Mouse (Mus musculus) testis, postnatal 10 days (tissue): Measurements from ENCODE around the gene Secisbp2.
"Not testable (repeated sequence)": the region's sequence is repeated elsewhere in the genome, so short reads cannot be mapped to it uniquely, and the experiment has no call there.

Source experiments
- DNase-seq: peaks from one replicate; pipeline ENCODE4 v3.0.0; 2021; ENCODE audit warnings: low spot score

The Secisbp2 gene

DNA sequence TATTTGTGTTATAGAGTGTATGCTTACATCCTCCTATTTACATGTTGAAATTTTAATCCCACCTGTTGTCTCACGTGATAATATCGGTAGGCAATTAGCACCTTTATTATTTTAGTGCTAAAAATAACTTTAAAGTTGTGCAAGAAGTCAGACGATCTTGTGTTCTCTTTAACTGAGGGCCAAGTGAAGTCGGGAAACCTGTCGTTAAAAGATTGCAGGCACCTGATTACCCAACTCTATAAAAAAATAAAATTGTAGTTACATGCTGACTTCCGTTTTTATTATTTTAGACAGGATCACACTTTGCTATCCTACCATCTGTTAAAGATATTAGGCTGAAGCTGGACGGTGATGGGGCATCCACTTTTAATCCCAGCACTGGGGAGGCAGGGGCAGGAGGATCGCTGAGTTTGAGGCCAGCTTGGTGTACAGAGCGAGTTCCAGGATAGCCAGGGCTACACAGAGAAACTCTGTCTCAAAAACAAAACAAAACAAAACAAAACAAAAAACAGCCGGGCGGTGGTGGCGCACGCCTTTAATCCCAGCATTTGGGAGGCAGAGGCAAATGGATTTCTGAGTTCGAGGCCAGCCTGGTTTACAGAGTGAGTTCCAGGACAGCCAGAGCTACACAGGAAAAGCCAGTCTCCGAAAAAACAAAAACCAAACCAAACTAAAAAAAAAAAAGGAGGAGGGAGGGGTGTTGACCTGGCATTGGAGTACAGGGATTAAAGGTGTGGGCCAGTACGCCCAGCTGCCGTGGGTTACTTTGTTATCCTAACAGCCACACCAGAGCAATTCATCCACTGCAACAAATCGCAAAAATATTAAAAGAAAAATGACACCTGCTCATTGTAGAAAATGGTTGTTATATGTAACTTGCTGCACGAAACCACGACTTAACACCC is 7.3 kb upstream of the Secisbp2 start:
- DNase-seq = no peak

DNA sequence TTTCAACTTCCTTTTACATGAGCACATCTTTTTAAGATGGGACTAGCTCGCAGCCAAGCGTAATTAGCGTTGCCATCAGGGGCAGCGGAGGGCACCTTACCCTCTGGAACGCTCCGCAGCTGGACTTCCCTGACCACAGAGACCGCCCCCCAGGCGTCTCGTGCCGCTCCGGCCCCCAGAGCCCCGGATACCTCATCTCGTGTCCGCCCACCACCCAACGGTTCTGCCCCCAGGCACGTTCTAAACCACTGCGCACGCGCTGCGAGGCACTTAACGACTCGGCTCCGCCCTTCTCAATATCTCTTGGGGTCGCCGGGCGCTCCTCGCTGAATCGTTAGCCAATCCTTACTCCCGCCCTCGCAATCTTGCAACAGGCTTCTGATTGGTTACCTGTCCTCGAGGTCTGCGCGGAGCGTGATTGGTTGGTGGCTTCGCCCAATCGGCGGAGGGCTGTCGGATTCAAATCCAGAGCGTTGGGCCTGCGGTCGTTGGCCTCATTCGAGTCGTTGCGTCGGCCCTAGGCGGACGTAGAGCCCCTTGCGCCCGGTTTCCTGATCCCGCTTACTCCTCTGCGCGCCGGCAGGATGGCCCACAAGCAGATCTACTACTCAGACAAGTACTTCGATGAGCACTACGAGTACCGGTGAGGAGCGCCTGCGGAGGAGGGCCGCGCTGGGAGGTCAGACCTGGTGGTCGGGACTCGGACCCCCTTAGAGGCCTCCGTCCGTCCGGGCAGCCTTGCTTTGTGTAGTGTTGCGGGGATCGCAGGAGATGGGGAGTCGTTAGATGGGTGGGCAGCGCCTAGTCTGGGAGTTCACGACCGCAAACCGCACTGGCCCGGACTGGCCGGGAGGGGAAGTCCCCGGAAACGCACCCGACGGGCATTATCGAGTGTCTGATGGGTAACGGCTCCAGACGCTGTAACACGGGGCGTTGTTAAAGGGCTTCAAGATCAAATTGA is 6.4 kb upstream of the Secisbp2 start, which contains the start of gene Cks2:
Gene Cks2, plus strand, starts transcription at position 404 of the 961 bp plus-strand sequence.
- DNase-seq = peak; percentile 96

DNA sequence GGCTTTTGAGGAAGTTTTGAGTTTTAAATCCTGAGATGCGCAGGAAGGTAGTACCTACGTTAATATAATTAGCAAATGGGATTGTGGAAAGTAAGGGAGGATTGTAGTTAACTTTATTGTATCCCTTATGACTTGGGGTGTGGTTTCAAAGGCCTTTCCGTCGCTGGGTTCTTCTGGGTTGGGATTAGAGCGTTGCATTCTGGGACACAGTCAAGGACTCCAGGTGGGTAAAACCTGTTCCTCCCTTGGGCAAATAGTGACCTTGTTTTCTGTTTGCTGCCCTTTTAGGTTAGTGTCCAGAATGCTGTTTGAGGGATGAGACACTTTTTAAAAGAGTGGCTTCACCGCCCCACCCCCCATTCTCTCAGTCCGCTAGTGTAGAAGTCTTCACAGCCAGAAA is 5.6 kb upstream of the Secisbp2 start:
- no peak for DNase-seq

DNA sequence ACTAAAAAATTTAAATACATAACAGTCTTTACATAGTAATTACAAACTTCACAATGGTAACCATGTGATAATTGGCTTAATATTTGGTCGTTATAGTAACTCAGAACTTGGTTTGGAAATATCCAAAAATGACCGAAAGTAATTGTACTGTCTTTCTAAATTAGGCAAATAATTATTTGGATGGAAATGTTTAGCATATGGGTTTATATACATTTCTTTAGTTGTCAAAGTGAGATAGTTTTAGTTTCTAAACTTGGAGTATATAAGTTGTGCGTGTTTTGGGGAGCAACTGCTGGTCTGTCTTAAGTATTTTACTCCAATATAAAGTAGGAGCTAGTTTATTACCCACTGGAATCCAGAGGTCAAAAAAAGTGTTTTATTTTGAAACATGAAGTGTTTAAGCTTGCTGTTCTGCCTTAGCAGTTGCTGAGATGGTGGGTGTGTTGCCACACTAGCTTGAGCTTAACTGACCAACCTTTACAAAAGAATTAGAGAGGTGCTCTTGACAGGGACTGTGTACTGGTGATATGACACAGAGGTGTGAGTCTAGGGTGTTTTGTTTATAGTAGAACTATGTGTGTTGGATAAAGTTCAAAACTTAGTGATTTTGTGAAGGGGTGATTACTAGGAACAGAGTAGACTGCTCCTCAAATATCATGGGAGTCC is 5.0 kb upstream of the Secisbp2 start:
- DNase-seq = no peak

DNA sequence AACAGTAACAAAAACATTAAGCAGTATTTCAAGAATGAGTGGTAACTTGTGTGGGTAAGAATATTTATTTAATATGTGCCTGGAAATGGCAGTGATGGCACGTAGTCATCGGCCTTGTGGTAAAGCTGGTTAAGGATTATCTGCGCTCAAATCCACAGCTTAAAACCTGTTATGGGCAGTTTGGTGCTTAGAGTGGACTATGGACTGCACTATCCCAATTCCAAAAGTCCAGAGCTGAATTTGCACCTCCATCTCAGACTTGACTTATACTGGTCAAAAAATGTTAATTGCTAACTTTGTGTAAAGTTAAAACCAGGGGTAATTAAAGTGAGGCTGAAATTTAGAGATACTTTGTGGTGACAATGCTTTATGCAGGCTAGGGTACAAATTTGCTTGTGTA is 3.7 kb upstream of the Secisbp2 start:
- DNase-seq = no peak

DNA sequence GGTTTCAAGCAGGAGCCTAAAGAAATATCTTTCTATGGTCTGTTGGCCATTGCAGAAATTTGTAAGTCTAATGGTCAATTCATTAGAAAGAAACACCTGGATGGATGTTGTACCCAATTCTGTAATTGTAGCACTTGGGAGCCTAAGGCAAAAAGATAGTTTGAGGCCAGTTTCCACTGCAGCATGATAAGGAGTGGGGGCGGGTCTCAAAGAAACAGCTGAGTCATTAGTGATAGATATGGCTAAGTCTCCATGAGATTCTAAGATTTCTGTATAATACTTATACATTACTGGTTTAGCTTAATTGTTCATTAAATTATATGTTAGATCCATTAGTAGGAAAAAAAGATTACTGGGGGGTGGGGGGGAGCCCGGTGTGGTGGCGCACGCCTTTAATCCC is 3.3 kb upstream of the Secisbp2 start:
- no peak for DNase-seq

DNA sequence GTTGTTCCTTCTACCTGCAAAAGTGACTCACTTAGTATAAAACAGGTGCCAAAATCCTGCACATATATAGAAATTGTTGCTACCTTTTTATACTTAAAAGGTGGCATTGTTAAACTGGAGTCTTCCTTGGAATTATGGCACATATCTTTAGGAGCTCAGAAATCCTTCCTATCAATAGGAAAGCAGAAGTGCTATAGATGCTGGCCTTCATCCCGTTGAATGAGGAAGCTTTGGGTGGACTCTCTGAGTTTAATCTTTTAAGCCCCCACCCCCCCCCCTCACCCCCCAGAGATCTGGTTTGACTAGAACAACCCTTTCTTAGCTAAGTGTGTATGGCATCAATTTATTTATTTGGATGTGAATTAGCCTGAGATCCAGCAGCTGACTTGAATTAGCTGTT is 1.8 kb upstream of the Secisbp2 start:
- no peak for DNase-seq

DNA sequence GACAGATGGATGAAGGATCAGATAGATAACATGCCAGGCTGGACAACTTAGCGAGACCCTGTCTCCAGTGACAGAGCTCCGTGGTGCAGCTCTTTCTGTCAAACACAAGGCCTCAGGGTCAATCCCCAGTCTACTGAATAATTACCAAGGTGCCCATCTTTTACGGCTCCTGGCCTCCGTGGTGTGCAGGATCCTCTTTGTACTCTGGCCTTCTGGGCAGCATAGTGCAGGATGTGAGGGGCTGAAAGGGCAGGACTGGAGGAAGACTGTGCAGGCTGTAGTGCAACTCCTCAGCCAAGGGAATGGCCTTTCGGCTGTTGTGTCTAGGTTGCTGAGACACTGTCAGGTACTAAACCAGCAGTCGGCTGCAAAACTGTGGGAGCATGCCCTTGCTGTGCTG is 1.7 kb downstream of the Secisbp2 start:
- DNase-seq = no peak

DNA sequence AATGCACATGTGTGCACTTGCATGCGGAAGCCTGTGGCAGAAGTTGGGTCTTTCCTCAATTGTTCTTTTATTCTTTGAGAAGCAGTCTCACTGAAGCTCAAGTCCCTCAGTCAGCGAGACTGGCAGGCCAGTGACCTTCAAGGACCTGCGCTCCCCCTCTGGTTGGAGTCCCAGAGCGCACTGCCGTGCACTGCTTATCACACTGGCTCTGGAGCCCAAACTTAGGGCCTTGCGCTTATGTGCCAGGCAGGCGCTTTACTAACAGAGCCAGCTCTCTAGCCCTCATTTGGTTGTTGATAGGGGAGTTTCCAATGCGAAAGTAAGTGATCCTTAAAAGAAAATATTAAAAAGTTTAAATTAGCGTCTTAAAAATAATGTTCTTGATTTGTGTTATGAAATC is 2.5 kb downstream of the Secisbp2 start:
- no peak for DNase-seq

DNA sequence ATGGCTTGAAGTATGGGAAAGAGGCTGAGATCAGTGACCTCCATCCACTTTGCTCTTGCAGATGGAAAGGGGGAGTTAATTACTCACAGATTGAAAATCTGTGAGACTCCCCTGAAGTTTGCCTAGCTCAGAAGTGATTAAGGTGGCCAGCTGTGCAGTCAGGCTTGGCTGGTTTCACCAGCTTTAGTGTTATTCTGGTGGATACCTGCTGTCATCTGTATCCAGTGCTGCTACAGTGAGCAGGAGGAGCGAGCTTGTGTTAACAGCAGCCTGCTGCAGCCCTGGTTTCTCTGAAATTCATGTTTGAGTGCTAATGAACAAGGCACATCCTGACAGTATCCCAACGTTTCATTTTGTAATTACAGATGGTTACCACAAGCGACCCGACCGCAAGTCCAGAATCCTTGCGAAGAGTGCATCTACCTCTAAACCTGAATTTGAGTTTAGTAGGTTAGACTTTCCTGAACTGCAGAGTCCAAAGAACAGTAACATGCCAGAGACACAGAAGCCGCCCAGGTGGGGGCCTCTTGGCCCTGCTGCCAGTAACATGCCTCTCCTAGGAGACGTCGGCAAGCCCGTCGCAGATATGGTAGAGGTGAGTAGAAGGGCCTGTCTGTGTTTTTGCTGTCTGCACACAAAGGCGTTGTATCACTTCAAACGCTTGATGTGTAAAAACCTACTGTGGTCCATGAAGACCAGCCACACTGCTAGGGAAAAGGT is 5.2 kb downstream of the Secisbp2 start:
- no peak for DNase-seq

DNA sequence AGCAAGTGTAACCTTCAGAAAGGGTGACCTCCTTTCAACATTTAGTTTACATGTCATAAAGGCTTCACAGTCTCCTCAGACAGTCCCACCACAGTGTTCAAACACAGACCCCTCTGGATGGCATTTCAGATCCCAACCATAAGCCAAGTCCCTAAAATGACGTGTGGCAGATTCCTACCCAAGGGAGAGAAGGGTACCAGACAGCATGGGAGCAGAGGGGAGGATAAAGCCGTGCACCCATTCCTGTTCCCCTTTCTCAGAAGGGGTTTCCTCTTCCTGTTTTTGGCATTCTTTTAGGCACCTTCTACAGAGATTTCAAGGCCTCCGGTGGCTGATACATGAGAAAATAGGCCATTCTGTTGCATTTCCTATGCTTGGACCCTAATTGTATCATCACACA is 6.6 kb downstream of the Secisbp2 start:
- no peak for DNase-seq

DNA sequence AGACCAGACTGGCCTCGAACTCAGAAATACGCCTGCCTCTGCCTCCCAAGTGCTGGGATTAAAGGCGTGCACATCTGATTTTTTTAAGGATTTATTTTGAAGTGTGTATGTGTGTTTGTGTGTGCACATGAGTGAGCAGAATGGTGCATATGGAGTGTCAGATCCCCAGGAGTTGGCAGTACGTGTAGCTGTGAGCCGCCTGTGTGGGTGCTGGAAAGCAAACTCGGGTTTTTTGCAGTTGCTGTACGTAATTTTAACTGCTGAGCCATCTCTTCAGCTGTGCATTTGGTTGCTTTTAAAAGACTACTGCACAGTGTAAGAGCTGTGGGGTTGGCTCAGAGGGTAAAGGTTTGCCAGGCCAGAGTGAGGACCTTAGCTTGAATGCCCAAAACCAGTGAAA is 8.1 kb downstream of the Secisbp2 start:
- no peak for DNase-seq

DNA sequence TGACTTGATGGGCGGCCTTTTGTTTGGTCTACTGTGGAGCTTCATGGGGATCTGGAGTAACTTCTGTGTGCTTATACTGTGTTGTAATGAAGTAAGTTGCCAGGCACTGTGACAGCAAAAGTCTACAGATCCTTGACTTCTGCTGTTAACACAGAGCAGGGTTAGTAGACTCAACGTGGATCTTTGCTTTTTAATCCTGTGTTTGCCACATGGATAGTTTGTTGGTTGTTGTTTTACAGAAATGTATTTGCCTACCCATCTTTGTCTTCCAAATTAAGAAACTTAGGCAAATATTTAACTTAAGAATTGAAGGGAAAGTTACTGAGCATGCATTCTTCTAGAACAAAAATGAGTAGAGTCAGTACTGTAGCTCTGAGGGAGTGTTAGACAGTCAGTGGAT is 12.1 kb downstream of the Secisbp2 start:
- no peak for DNase-seq

DNA sequence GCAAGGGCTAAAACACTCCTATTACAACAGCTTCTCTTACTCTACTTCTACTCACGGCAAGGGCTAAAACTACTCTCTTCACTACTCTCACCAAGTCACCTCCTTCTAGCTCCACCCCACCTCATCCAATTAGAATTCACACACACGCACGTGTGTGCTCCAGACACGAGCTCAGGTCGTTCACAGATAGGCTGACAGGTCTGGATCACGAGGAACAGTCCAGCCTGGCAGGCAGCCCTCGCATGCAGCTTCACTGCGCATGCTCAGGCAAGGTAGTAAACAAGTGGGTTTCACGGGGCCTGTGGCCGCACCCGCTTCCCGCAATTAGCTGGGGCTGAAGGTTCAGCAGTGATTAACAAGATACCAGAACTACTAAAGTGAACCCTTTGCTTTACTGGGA is 16.7 kb downstream of the Secisbp2 start:
- DNase-seq = not testable (repeated sequence)

DNA sequence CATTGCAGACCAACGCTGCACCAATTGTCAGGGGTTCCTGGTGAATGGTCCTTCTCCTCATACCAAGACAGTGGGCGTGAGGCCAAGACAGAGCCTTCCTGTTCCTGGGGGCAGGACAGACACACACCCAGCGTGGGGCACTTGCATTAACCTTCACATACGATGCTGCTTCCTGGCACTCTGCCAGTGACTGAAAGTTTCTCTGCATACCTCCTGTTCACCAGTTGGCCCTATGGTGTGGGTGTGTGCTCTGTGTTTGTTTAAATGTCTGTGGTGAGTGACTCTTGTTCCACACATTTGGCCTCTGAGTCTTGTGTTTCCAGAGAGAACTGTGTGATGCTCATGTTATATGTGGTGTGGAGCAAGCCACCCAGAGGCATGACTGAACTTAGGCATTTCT is 25.1 kb downstream of the Secisbp2 start:
- DNase-seq = peak; percentile 59

DNA sequence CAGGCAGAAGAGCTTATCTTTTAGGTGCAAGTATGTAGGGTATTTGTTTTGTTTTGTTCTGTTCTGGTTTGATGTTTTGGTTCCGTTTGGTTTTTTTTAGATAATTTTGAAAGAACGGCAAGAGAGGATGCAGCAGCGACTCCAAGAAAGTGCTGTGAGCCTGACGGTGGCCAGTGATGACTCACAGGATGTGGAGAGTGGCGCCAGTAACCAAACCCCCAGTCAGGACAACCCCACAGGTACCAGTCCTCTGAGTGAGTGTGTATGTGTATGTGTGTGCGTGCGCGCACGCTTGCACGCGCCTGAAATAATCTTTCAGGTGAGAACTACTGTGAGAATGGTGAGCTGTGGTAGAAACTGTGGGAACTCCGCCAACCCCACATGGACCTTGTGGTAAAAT is 25.5 kb downstream of the Secisbp2 start:
- DNase-seq = no peak

DNA sequence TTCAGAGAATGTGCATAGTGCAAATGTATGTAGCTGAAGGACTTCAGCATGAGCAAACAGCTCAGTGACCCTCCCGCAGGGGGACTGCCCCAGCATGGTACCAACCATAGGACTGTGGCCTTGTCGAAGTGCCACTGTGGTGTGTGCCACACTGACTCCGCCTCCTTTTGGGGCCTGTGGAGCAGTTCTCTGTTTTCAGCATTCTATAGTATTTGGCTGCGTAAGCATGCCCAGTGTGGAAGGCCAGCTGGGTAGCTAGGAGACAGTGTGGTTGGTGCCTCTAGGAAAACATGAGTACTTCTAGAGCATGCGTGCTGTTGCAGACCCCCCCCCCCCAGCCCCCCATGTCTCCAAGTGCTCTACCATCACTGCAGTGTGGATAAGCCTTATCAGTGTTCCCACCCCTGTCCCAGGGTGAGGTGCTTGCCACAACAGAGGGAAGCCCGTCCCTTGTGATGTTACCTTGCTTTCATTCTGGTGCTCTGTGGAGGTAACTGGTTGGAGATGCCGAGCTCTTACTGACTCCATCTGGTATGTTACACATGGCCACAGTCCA is 26.2 kb downstream of the Secisbp2 start:
- no peak for DNase-seq

DNA sequence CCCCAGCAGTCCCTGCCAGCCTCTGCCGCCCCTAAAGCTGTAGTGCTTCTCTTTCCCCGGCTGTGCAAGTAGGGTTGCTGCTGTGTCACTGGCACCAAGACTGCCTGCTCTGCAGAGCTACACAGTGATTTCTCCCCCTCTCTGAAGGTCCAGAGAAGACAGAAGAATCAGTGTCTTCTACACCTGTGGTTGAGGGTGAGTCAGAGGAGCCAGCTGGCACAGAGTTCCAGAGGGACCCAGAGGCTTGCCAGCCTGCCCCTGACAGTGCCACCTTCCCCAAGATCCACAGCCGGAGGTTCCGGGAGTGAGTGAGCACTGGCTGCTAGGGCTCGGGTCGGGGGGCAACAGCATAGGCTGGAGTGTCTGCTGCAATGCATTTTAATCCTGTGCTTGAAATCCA is 27.2 kb downstream of the Secisbp2 start:
- no peak for DNase-seq

DNA sequence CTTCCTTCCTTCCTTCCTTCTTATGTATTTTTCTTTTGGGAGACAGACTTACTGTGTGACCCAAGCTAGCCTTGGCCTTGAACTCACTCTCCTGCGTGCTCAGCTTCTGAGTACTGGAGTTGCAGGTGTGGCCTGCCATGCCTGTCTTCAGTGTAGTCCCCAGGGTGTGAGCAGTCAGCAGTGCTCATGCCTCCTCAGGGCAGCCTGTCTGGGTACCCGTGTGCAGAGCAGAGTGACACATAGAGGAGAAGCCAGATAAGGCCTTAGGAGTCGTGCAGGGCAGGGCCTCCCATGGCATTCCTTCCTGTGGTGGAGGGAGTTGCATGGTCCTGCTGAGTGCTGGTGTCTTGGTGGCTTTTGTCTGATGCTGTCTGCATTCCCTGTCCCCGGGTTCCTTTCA is 27.8 kb downstream of the Secisbp2 start:
- DNase-seq = no peak

DNA sequence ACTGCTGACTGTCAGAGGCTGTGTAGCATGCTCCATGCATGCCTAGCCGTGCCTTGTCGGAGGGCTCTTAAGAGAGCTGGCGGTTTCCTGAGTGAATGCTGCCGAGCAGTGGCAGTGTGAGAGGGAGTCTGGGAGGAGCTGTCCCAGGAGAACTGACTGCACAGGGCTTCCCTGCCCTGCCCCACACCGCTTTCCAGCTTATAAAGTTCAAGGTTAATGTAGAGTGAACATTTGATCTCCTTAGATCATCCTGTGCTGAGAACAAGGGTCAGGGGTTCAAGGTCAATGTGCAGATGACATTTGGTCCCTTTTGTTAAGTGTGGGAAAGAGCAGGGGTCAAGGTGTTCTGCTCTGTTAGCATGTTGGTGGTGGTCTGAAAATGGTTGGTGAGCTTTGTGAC is 29.6 kb downstream of the Secisbp2 start:
- no peak for DNase-seq

DNA sequence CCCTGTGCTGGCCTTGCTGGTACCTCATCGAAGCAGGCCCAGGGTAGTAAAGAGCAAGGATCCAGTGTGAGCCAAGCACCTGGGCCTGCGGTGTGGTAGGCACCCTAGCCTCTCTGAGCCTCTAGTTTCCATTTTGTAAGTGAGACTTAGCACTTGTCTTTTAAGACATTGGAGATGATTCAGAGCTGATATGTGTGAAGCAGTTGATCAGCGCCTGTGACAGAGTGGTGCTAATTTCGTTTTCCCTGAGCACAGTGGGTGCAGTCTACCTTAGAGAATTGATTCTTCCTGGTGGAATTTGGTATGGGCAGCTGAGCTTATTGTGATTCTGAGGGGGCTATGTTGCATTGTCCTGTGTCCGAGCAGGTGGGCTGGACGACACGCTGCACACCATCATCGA is 30.1 kb downstream of the Secisbp2 start:
- DNase-seq = no peak
